8 mouse cellular contexts compared by ENCODE assay signal in the genomic region with DNA sequence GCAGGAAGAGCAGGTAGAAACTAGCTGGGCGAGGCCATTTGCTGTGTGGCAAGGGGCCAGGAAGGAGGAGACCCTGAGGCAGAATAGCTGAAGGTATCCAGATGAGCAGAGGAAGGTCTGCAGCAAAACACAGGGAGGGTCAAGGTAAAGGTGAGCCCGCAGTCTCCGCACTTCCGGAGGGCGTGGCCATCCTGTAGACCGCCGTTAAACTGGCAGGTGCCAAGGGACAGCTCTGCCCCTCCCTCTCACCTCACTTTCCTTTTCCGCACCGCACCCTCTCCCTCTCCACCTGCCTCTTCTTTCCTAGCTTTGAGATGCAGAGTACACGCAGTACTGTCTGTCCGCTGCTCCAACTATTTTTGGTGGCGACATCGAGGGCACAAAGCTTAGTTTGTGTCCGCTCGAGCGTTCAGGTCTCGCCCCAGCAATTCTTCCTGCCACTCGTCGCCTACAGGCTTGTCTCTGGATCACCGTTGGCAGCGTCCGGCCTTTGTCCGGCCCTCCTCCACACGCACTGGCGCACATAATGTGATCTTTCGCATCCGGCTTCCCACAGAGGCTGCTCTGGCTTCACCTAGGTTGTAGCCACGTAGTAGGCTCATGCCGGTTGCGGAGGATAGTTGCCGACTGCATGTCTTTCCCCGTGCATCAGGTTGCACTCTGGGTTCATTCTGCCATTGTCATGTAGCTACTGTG. TPM values are rescaled to one million over a fixed set of nuclear protein-coding genes. Genes with fewer than 3 reads are reported as not detected.
DNase-seq lines count a peak whose midpoint lies in the region; ATAC-seq and TF ChIP-seq lines count a peak whose summit lies in the region.

No protein-coding gene starts in this region.

- 0 out of 2 replicates have a peak, but pooled peaks cover 5% of the 10 kb centered on the region for H3K27me3 ChIP-seq in embryonic facial prominence, embryonic 14.5 days (replicated peaks; ENCODE audit: control insufficient read depth, insufficient read depth, low read length)
- no peaks in the 10 kb centered on the region for H3K27me3 ChIP-seq in heart, postnatal 0 days (ENCODE audit: control insufficient read depth, insufficient read depth, low read length)

- no peak for TF ChIP-seq CTCF in heart, postnatal 0 days (IDR thresholded peaks at IDR 0.05; ENCODE audit: low read depth)

- peak; percentile 65 for DNase-seq in embryo, embryonic 10 days (ENCODE audit: low spot score)
- DNase-seq in embryo, embryonic 10.5 days (ENCODE audit: low spot score), result no peak
- DNase-seq in T-cell, adult 2 months (ENCODE audit: low spot score), result peak; percentile 60
- peak; percentile 50 for DNase-seq in embryonic facial prominence, embryonic 14.5 days (ENCODE audit: low spot score)
- no peak for DNase-seq in heart, postnatal 0 days (ENCODE audit: low spot score)
- DNase-seq in kidney, postnatal 14 days, result peak; percentile 76
- DNase-seq in lung, postnatal 36 days, result peak; percentile 82
- peak; percentile 70 for DNase-seq in retina, postnatal 1 day

- no peak for TF ChIP-seq EP300 in heart, postnatal 0 days (IDR thresholded peaks at IDR 0.05; ENCODE audit: low read depth)

- WGBS in embryonic facial prominence, embryonic 14.5 days, result 4% methylated on average over 31 of the region's 32 CpGs
- WGBS in heart, postnatal 0 days, result 5% methylated on average over 30 of the region's 32 CpGs

- H3K27ac ChIP-seq in embryonic facial prominence, embryonic 14.5 days (replicated peaks; ENCODE audit: low read depth, low read length), result peak overlapping the region; percentile 84
- H3K27ac ChIP-seq in heart, postnatal 0 days (ENCODE audit: low read depth), result peak overlapping the region; percentile 86

- H3K9ac ChIP-seq in embryonic facial prominence, embryonic 14.5 days (ENCODE audit: low read depth, low read length), result peak overlapping the region; percentile 73
- peak overlapping the region; percentile 61 for H3K9ac ChIP-seq in heart, postnatal 0 days (replicated peaks; ENCODE audit: low read depth, low read length)

- ATAC-seq in embryonic facial prominence, embryonic 14.5 days (ENCODE audit: low read depth), result peak; percentile 0; the same call in 1 of the 2 replicates
- peak; percentile 5; the same call in 1 of the 2 replicates for ATAC-seq in heart, postnatal 0 days (ENCODE audit: insufficient read depth, low read depth)

- peaks cover 20% of the 10 kb centered on the region for H3K4me1 ChIP-seq in embryonic facial prominence, embryonic 14.5 days (ENCODE audit: control insufficient read depth, insufficient read depth, low read length)
- peaks cover 34% of the 10 kb centered on the region for H3K4me1 ChIP-seq in heart, postnatal 0 days (ENCODE audit: control insufficient read depth, insufficient read depth)

- peak overlapping the region; percentile 43 for H3K4me3 ChIP-seq in embryonic facial prominence, embryonic 14.5 days (ENCODE audit: low read depth, low read length)
- H3K4me3 ChIP-seq in heart, postnatal 0 days (ENCODE audit: low read depth, low read length), result peak overlapping the region; percentile 47

- H3K4me2 ChIP-seq in embryonic facial prominence, embryonic 14.5 days (ENCODE audit: low read depth, low read length), result peak overlapping the region; percentile 84
- H3K4me2 ChIP-seq in heart, postnatal 0 days (ENCODE audit: low read depth, low read length), result peak overlapping the region; percentile 73

- no peaks in the 10 kb centered on the region for H3K9me3 ChIP-seq in embryonic facial prominence, embryonic 14.5 days (ENCODE audit: control insufficient read depth, low read length)
- H3K9me3 ChIP-seq in heart, postnatal 0 days (replicated peaks; ENCODE audit: control insufficient read depth, low read length), result no peaks in the 10 kb centered on the region

- H3K36me3 ChIP-seq in embryonic facial prominence, embryonic 14.5 days (ENCODE audit: control insufficient read depth, insufficient read depth, low read length), result no peaks in the 10 kb centered on the region
- H3K36me3 ChIP-seq in heart, postnatal 0 days (replicated peaks; ENCODE audit: control insufficient read depth, insufficient read depth, low read length), result peaks cover 8% of the 10 kb centered on the region; the same call in 1 of the 2 replicates

RNA-seq across cellular contexts. Expression of a gene that starts 1.0 kb away (rescaled TPM):
- polyA plus RNA-seq in embryonic facial prominence, embryonic 14.5 days (2014; fragmentation: Nextera tagmentation; extraction: Ambion mirVana), result 19.8 and 23.5 TPM in 2 replicates
- total RNA-seq in heart, postnatal 0 days (2014; rRNA removed; ENCODE audit: low replicate concordance), result 6.7 and 16.5 TPM in 2 replicates
- polyA plus RNA-seq in heart, postnatal 0 days (2015; fragmentation: Nextera tagmentation; extraction: Ambion mirVana), result 4.5 and 4.9 TPM in 2 replicates

RNA-seq across cellular contexts. Expression of a gene that starts 9.1 kb away (rescaled TPM):
- polyA plus RNA-seq in embryonic facial prominence, embryonic 14.5 days (2014; fragmentation: Nextera tagmentation; extraction: Ambion mirVana), result 408 and 507 TPM in 2 replicates
- total RNA-seq in heart, postnatal 0 days (2014; rRNA removed; ENCODE audit: low replicate concordance), result 286 and 487 TPM in 2 replicates
- polyA plus RNA-seq in heart, postnatal 0 days (2015; fragmentation: Nextera tagmentation; extraction: Ambion mirVana), result 831 and 871 TPM in 2 replicates

RNA-seq across cellular contexts. Expression of a gene that starts 15.2 kb away (rescaled TPM):
- 154 and 185 TPM in 2 replicates for polyA plus RNA-seq in embryonic facial prominence, embryonic 14.5 days (2014; fragmentation: Nextera tagmentation; extraction: Ambion mirVana)
- 1,394 and 1,556 TPM in 2 replicates for total RNA-seq in heart, postnatal 0 days (2014; rRNA removed; ENCODE audit: low replicate concordance)
- 2,321 and 2,395 TPM in 2 replicates for polyA plus RNA-seq in heart, postnatal 0 days (2015; fragmentation: Nextera tagmentation; extraction: Ambion mirVana)

RNA-seq across cellular contexts. Expression of a gene that starts 30.5 kb away (rescaled TPM):
- 8.7 and 11.5 TPM in 2 replicates for polyA plus RNA-seq in embryonic facial prominence, embryonic 14.5 days (2014; fragmentation: Nextera tagmentation; extraction: Ambion mirVana)
- total RNA-seq in heart, postnatal 0 days (2014; rRNA removed; ENCODE audit: low replicate concordance), result 0.97 and 4.8 TPM in 2 replicates
- polyA plus RNA-seq in heart, postnatal 0 days (2015; fragmentation: Nextera tagmentation; extraction: Ambion mirVana), result 1.2 TPM in 2 replicates

RNA-seq across cellular contexts. Expression of a gene that starts 57.1 kb away (rescaled TPM):
- polyA plus RNA-seq in embryonic facial prominence, embryonic 14.5 days (2014; fragmentation: Nextera tagmentation; extraction: Ambion mirVana), result 19.8 and 21.3 TPM in 2 replicates
- 26.3 and 32.0 TPM in 2 replicates for total RNA-seq in heart, postnatal 0 days (2014; rRNA removed; ENCODE audit: low replicate concordance)
- 10.9 and 11.8 TPM in 2 replicates for polyA plus RNA-seq in heart, postnatal 0 days (2015; fragmentation: Nextera tagmentation; extraction: Ambion mirVana)

Comparison
In these comparisons a context has a peak if more than half of its experiments do, and no peak if none do; other contexts are left out.
1. DNase-seq: peak in embryo, embryonic 10 days (single experiment), T-cell, adult 2 months (single experiment), embryonic facial prominence, embryonic 14.5 days (single experiment), kidney, postnatal 14 days (single experiment), lung, postnatal 36 days (single experiment) and retina, postnatal 1 day (single experiment); none in embryo, embryonic 10.5 days (single experiment) and heart, postnatal 0 days (single experiment).
2. RNA of a gene that starts 15.2 kb away (polyA plus RNA-seq): 2,321 to 2,395 TPM in heart, postnatal 0 days; 154 to 185 TPM in embryonic facial prominence, embryonic 14.5 days; every median in the first group is over 10 times any median in the second.